23 mouse cellular contexts compared by ENCODE assay signal in the genomic region with DNA sequence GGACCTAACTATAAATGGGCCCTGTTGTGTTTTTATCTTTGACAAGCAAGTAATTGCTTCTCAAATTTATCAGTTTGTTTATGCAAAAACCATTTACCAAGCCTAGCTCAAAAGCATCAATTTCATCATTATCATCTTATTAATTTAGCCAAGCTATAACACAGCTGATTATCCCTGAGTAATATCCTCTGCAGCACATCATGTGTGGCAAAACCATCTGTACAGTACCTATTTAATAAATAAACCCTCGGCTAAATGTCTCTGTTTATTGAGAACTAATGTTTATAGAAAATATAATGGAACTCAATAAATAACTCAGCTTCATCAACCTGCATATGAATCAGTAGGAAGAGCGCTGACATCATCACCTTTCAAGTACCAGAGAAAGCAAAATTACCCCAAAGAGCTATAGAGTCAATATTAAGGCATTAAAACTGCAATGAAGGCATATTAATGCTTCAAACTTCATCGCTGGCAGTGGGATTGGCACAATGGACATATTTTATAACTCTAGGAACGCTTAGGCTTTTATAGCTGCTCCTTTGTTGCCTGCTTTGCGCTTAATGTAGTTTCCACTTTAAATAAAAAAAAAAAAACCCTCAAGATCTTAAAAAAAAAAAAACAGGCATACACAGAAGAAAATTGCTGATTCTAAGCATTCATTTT.
DNase-seq lines count a peak whose midpoint lies in the region; ATAC-seq and TF ChIP-seq lines count a peak whose summit lies in the region.
"Had no signal": no experiment of that assay in that cellular context is flagged by ENCODE, and none has a peak within 500 bp of the region (broad histone marks: within the 10 kb centered on the region; RNA-seq: fewer than 3 reads in every experiment).

No protein-coding gene starts in this region.

- H3K4me3 ChIP-seq in hindbrain, embryonic 13.5 days: no peak overlapping the region
- H3K4me3 ChIP-seq in hindbrain, embryonic 12.5 days: no peak overlapping the region
- no peak overlapping the region for H3K4me3 ChIP-seq in liver, embryonic 13.5 days (replicated peaks)
- no peak overlapping the region for H3K4me3 ChIP-seq in liver, postnatal 0 days (ENCODE audit: low read depth, low read length)
- H3K4me3 ChIP-seq in neural tube, embryonic 13.5 days: no peak overlapping the region
- H3K4me3 ChIP-seq: forebrain, embryonic 10.5 days; forebrain, embryonic 13.5 days; heart, adult 2 months; heart, embryonic 10.5 days; heart, embryonic 13.5 days had no signal

- no peaks in the 10 kb centered on the region for H3K27me3 ChIP-seq in hindbrain, embryonic 13.5 days
- no peaks in the 10 kb centered on the region for H3K27me3 ChIP-seq in hindbrain, embryonic 12.5 days
- no peaks in the 10 kb centered on the region for H3K27me3 ChIP-seq in liver, embryonic 13.5 days
- H3K27me3 ChIP-seq in liver, postnatal 0 days (ENCODE audit: insufficient read depth, low read length): no peaks in the 10 kb centered on the region
- H3K27me3 ChIP-seq in neural tube, embryonic 13.5 days: no peaks in the 10 kb centered on the region
- H3K27me3 ChIP-seq: forebrain, embryonic 13.5 days; heart, embryonic 13.5 days had no signal

- no peaks in the 10 kb centered on the region for H3K4me1 ChIP-seq in hindbrain, embryonic 13.5 days (replicated peaks)
- H3K4me1 ChIP-seq in hindbrain, embryonic 12.5 days: no peaks in the 10 kb centered on the region
- peaks cover 29% of the 10 kb centered on the region for H3K4me1 ChIP-seq in liver, embryonic 13.5 days (replicated peaks)
- no peaks in the 10 kb centered on the region for H3K4me1 ChIP-seq in liver, postnatal 0 days (ENCODE audit: insufficient read depth)
- H3K4me1 ChIP-seq in neural tube, embryonic 13.5 days (replicated peaks): no peaks in the 10 kb centered on the region
- H3K4me1 ChIP-seq: forebrain, embryonic 10.5 days; forebrain, embryonic 13.5 days; heart, embryonic 10.5 days; heart, embryonic 13.5 days had no signal

- no peak for DNase-seq in liver, embryonic 13.5 days
- no peak for DNase-seq in liver, postnatal 0 days
- DNase-seq in neural tube, embryonic 10.5 days (ENCODE audit: extremely low spot score, low spot score): no peak
- DNase-seq in urinary bladder, postnatal 36 days (ENCODE audit: low spot score in 2 of 2): no peak
- DNase-seq: adrenal gland, adult 8-10 months; adrenal gland, postnatal 25 days; cerebellum, adult 11-12 months; cerebellum, adult 8-10 months; cerebellum, postnatal 14 days; gastrocnemius, postnatal 10 days; gastrocnemius, postnatal 36 days; heart, adult 2 months; heart, postnatal 14 days; heart, postnatal 4 days had no signal

- 70% methylated on average over 5 of the region's 5 CpGs for WGBS in hindbrain, embryonic 13.5 days
- 85% methylated on average over 5 of the region's 5 CpGs for WGBS in hindbrain, embryonic 12.5 days
- 76% methylated on average over 5 of the region's 5 CpGs for WGBS in liver, embryonic 13.5 days (ENCODE audit: insufficient replicate concordance)
- 79% methylated on average over 5 of the region's 5 CpGs for WGBS in liver, postnatal 0 days (ENCODE audit: insufficient replicate concordance)
- 43% methylated on average over 5 of the region's 5 CpGs for WGBS in neural tube, embryonic 13.5 days

- no peak for TF ChIP-seq CTCF in liver, postnatal 0 days (IDR thresholded peaks at IDR 0.05; ENCODE audit: low read depth)

- no peak overlapping the region for H3K9ac ChIP-seq in hindbrain, embryonic 13.5 days
- no peak overlapping the region for H3K9ac ChIP-seq in hindbrain, embryonic 12.5 days
- no peak overlapping the region for H3K9ac ChIP-seq in liver, embryonic 13.5 days
- no peak overlapping the region for H3K9ac ChIP-seq in liver, postnatal 0 days (replicated peaks)
- no peak overlapping the region for H3K9ac ChIP-seq in neural tube, embryonic 13.5 days
- H3K9ac ChIP-seq: forebrain, embryonic 13.5 days; heart, embryonic 13.5 days had no signal

- ATAC-seq in hindbrain, embryonic 13.5 days (ENCODE audit: low FRiP score): peak; percentile 71
- no peak for ATAC-seq in hindbrain, embryonic 12.5 days (ENCODE audit: low FRiP score)
- no peak for ATAC-seq in liver, embryonic 13.5 days (ENCODE audit: low read depth)
- no peak for ATAC-seq in liver, postnatal 0 days
- peak; percentile 91 for ATAC-seq in neural tube, embryonic 13.5 days (ENCODE audit: low read depth)
- ATAC-seq: activated CD4-positive, CD25-positive, alpha-beta regulatory T cell, adult 4 months; forebrain, embryonic 13.5 days; forebrain, embryonic 16.5 days had no signal

- no peak overlapping the region for H3K4me2 ChIP-seq in hindbrain, embryonic 13.5 days
- H3K4me2 ChIP-seq in hindbrain, embryonic 12.5 days (replicated peaks): no peak overlapping the region
- no peak overlapping the region for H3K4me2 ChIP-seq in liver, embryonic 13.5 days
- H3K4me2 ChIP-seq in liver, postnatal 0 days (ENCODE audit: low read depth, low read length): no peak overlapping the region
- no peak overlapping the region for H3K4me2 ChIP-seq in neural tube, embryonic 13.5 days
- H3K4me2 ChIP-seq: forebrain, embryonic 13.5 days; heart, embryonic 13.5 days had no signal

- no peaks in the 10 kb centered on the region for H3K9me3 ChIP-seq in hindbrain, embryonic 13.5 days
- H3K9me3 ChIP-seq in hindbrain, embryonic 12.5 days (replicated peaks): no peaks in the 10 kb centered on the region
- H3K9me3 ChIP-seq in liver, embryonic 13.5 days (replicated peaks): no peaks in the 10 kb centered on the region
- no peaks in the 10 kb centered on the region for H3K9me3 ChIP-seq in liver, postnatal 0 days (ENCODE audit: low read length)
- H3K9me3 ChIP-seq in neural tube, embryonic 13.5 days: no peaks in the 10 kb centered on the region
- H3K9me3 ChIP-seq: forebrain, embryonic 10.5 days; forebrain, embryonic 13.5 days; heart, embryonic 10.5 days; heart, embryonic 13.5 days had no signal

- H3K27ac ChIP-seq in hindbrain, embryonic 13.5 days: no peak overlapping the region
- no peak overlapping the region for H3K27ac ChIP-seq in hindbrain, embryonic 12.5 days
- peak overlapping the region; percentile 55 for H3K27ac ChIP-seq in liver, embryonic 13.5 days
- no peak overlapping the region for H3K27ac ChIP-seq in liver, postnatal 0 days (ENCODE audit: low read depth)
- no peak overlapping the region for H3K27ac ChIP-seq in neural tube, embryonic 13.5 days (replicated peaks)
- H3K27ac ChIP-seq: forebrain, embryonic 10.5 days; forebrain, embryonic 13.5 days; heart, adult 2 months; heart, embryonic 10.5 days; heart, embryonic 13.5 days had no signal

- no peaks in the 10 kb centered on the region for H3K36me3 ChIP-seq in hindbrain, embryonic 13.5 days
- no peaks in the 10 kb centered on the region for H3K36me3 ChIP-seq in hindbrain, embryonic 12.5 days
- H3K36me3 ChIP-seq in liver, embryonic 13.5 days: no peaks in the 10 kb centered on the region
- no peaks in the 10 kb centered on the region for H3K36me3 ChIP-seq in liver, postnatal 0 days (replicated peaks; ENCODE audit: insufficient read depth, low read length)
- H3K36me3 ChIP-seq in neural tube, embryonic 13.5 days: no peaks in the 10 kb centered on the region
- H3K36me3 ChIP-seq: forebrain, embryonic 10.5 days; heart, embryonic 10.5 days; heart, embryonic 13.5 days had no signal

- TF ChIP-seq EP300 in liver, postnatal 0 days (IDR thresholded peaks at IDR 0.05; ENCODE audit: low read depth): no peak

Comparison
In these comparisons a context has a peak if more than half of its experiments do, and no peak if none do; other contexts are left out.
1. ATAC-seq: peak in hindbrain, embryonic 13.5 days (single experiment) and neural tube, embryonic 13.5 days (single experiment); none in hindbrain, embryonic 12.5 days (single experiment), liver, embryonic 13.5 days (single experiment) and liver, postnatal 0 days (single experiment).